Comparison of ENCODE assay signal across 17 mouse cellular contexts in genomic region chr19:3467574-3467973, GRCm38 (mm10). TPM values are rescaled to one million over a fixed set of nuclear protein-coding genes. Genes with fewer than 3 reads are reported as not detected.
"Had no signal": no experiment of that assay in that cellular context is flagged by ENCODE, and none has a peak within 500 bp of the region (broad histone marks: within the 10 kb centered on the region; RNA-seq: fewer than 3 reads in every experiment).

No protein-coding gene starts in this region.

- H3K27me3 ChIP-seq: midbrain, embryonic 12.5 days; neural tube, embryonic 13.5 days; neural tube, embryonic 15.5 days; stomach, embryonic 15.5 days had no signal

- H3K4me1 ChIP-seq: midbrain, embryonic 10.5 days; midbrain, embryonic 12.5 days; neural tube, embryonic 13.5 days; neural tube, embryonic 15.5 days; stomach, embryonic 15.5 days had no signal

- H3K9me3 ChIP-seq: midbrain, embryonic 10.5 days; midbrain, embryonic 12.5 days; neural tube, embryonic 13.5 days; neural tube, embryonic 15.5 days; stomach, embryonic 15.5 days had no signal

- H3K9ac ChIP-seq: lung, embryonic 14.5 days; midbrain, embryonic 12.5 days; neural tube, embryonic 13.5 days; neural tube, embryonic 15.5 days; stomach, embryonic 15.5 days had no signal

- DNase-seq: lung, adult 18-20 months; lung, embryonic 14.5 days; lung, postnatal 4 days; midbrain, embryonic 14.5 days; right cerebral cortex, postnatal 14 days; thymus, adult 2 months; thymus, postnatal 25 days; thymus, postnatal 4 days had no signal

- H3K27ac ChIP-seq: midbrain, embryonic 10.5 days; midbrain, embryonic 12.5 days; neural tube, embryonic 13.5 days; neural tube, embryonic 15.5 days; stomach, embryonic 15.5 days; stomach, postnatal 0 days had no signal

- H3K4me2 ChIP-seq: lung, embryonic 14.5 days; midbrain, embryonic 12.5 days; neural tube, embryonic 13.5 days; neural tube, embryonic 15.5 days; stomach, embryonic 15.5 days had no signal

- ATAC-seq: midbrain, embryonic 16.5 days had no signal

- H3K4me3 ChIP-seq: midbrain, embryonic 10.5 days; midbrain, embryonic 12.5 days; myocyte; neural tube, embryonic 13.5 days; neural tube, embryonic 15.5 days; stomach, embryonic 15.5 days had no signal

RNA-seq across cellular contexts. Expression of gene Gal, which starts 53.2 kb away (rescaled TPM):
- total RNA-seq: megakaryocyte-erythroid progenitor cell, adult 5-6 weeks had no signal
- polyA plus RNA-seq: myocyte had no signal
